Mouse (Mus musculus) left cerebral cortex, adult 11 months (tissue): ENCODE results near the gene Cpd.

Experiments
- DNase-seq: peaks from one replicate; pipeline ENCODE4 v3.0.0; 2022; ENCODE audit warnings: low spot score

The Cpd gene

DNA sequence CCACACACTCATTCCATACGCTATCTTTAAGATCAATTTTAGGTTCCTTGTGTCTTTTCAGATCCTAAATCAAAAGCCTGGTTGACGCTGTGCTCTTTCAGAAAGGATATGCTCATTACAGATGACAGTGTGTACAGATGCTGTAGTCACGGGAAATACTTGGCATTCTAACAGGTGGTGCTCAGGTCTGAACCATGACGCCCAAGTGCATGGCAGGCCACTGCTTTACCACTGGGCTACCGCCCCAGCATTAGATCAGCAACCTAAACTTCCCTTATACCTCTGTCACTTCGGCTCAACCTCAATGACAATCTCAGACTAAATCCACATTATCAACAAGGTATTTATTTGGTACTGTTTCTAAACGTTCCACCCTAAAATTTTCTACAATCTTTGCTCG lies 71.3 kb downstream of the Cpd start:
- no peak for DNase-seq

DNA sequence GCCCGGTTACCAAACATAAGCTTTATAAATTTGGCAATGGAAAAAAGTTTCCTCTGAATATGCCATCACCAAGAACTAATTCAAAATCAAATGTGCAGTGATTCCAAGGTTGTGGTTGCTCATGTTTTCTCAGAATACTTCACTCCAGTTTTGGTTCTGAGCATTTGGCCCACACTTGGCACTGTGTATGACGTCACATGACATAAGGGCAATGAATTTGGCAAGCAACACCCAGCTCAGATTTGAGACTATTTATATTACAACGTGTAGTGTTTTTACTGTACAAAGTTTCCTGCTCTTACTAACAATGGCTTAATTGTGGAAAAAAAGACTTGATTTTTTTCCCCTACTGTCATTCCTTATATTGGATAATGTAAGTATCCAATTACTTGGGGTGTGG lies 73.0 kb downstream of the Cpd start:
- no peak for DNase-seq

DNA sequence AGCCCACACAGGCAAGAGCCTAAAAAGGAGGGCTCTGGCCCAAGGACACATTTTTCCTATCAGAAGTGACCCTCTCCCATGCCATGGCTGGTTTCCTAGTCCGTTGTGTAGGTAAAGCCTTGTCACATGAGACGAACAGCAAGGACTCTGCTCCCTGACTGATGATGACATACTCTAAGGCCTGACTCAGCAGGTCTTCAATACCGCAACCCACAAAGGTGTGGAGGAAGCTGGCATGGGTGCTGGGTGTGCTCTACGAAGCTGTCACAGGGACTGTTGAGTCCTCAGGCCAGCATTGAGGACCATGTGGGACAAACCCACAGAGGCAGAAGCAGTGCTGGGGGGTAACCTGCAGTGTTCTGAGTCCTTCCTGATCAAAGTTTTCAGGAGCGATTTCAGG lies 76.3 kb downstream of the Cpd start:
- no peak for DNase-seq

DNA sequence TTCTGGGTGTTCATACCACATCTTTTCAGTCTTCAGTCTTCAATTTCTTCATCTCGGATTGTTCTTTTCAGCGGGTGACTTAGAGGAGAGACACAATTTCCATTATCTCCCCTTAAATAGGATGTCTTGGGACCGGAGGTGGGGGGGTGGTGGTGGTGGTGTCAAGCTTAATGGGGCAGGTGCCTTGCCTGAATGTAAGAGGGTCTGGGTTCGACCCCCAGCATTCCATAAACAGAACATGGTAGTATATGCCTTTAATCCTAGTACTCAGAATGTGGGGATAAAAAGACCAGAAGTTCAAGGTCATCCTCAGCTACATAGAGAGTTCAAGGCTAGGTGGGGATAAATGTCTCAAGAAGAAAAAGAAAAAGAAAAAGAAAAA lies 83.1 kb downstream of the Cpd start:
- DNase-seq: no peak

DNA sequence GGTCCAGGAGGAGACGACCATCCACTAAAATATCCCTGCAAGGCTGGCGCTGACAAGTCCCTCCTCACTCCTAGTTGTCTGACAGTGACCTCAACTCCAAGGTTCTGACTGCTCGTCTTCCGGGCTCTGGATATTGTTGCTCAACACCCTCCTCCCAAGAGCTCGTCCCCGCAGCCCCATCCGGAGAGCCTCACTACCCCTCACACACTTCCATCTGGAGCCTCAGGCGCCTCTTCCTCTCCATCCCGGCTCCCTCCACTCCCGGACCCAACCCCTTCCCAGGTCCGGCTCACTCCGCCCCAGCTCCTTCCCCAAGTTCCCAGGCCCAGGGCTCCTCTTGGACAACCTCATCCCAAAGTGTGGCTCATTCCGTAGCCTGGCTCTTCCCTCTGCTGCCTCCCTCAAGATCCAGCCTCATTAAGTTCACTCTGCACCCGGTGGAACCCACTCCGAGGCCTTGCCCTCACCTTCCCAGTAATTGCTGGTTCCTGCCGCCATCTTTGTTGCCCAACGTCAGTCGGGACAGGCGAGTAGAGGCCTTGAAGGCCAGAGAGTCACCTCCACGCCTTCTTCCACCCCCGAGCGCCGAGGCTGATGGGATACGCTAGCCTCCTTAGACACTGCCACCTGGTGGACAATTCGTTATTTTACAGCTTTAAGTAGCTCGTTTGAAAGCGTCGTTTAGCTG lies 83.6 kb downstream of the Cpd start, which contains the start of gene Gosr1:
Gene Gosr1, minus strand, starts transcription at position 527 of the 688 bp plus-strand sequence.
- DNase-seq: peak; percentile 89

DNA sequence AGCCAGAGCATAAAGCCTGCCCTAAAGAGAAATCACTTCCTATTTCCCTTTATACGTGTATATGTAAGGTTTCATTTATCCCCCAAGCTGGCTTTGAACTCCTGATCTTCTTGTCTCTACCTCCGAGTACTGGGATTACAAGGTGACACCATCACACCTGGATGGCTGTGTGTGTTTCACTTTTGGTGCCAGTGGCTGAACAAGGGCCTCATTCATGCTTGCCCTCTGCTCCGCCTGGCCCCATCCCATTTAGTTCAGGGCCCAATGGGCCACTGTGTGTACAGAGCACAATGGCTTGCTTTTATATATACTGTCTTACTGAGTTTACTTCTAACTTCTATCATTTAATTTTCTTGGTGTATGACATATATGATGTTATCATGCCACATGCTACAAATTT lies 94.5 kb downstream of the Cpd start:
- DNase-seq: no peak

DNA sequence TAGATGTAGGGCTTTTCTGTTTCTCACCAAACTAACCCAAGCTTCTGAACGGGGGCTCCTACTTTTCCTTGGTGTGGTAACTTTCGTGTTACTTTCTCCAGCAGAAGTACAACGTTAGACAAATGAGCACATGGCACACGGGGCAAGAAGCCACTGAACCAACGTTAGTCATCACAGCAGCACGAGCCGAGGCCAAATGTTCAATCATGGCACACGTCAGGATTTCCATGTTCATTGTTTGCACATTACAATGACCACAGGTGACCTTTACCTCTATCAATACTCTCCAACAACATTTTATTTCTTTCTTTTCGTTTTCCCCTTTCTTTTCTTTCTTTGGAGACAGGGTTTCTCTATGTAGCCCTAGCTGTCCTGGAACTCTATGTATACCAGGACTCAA lies 98.0 kb downstream of the Cpd start:
- DNase-seq: no peak

DNA sequence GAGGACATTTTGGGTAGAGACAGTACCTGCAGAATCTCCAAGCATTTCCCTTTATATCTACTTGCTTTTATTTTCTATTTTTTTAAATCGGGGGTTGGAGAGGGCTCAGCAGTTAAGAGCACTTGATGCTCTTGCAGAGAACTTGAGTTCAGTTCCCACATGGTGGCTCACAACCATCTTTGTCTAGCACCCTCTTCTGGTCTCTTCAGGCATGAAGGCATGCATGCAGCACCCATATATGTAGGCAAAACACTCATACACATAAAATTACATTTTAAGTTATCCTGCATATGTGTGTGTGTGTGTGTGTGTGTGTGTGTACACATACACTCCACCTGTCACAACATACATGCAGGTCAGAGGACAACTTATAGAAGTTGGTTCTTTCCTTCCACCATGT lies 100.9 kb downstream of the Cpd start:
- DNase-seq: no peak

DNA sequence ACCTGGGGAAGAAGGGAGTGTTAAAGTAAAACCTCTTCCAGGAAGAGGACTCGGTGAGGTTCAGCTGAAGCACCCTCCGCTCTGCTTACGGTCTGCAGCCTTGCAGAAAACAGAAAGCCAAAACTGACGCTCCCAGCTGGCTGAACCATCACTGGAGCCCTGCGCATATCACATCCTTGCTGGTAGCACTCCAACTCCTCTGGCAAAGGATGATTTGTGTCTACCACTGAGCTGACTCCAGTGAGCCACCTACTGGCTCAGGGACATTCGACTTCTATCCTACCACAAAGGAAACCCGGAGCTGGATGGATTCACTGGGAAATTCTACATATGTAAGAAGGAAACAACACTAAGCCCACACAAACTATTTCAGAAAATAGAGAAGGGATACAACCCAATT lies 102.3 kb downstream of the Cpd start:
- DNase-seq: peak; percentile 39

DNA sequence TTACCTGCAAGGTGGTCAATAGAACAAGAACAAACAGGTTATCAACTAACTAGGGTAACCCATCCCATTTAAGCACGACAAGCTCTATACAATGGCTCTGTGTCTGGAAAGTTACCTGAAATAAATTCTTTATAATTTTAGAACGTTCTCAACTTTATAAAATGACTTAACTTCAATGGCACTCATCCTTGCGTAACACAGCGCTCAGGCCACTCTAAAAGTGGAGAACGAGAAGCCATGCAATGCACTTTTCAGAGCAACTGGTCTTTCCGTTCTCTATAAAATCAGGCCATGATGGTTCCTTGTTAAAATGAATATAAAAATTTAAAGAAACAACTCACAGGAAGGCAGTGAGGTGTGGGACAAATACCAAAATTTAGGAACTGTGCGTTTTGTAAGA lies 104.3 kb downstream of the Cpd start:
- DNase-seq: no peak

DNA sequence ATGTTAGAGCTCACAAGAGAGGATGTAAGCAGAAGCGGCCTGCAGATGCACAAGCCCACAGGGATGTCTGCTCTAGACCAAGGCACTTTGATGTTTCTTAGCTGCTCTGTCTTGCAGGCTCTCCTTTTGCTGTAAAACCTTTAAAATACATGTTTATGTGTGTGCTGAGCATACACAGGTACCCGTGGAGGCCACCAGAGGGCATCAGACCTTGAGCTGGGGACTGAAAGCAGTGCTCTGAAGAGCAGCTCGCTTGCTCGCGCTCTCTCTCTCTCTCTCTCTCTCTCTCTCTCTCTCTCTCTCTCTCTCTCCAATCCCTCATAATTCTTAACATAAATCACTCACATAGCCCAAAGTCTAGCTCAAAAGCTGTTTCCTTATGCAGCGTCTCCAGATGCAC lies 107.7 kb downstream of the Cpd start:
- DNase-seq: no peak

DNA sequence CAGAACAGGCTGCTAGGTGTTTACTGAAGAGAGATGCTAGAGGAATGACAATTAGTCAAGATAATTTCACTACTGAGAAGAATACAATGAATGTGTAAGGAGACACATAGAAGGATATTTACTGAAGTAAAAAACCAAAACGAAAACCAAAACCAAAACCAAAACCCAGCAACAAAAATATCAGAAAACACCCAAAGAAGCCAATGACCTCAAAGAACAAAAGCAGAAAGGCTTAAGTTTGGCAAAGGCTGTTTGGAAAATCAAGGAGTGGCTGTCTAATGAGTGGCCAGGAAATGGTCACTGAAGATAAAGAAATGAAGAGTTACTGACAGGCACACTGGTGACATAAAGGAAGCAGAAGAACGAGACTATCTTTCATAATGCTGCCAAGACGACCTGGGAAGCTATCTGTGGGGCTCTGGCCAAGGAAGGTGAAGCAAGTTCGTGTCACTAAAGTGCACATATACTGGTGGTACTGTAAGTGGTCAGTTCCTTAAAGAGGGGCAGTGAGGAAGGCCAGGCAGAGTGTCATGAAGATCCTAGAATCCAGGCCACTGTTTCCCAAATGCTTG lies 111.0 kb downstream of the Cpd start:
- DNase-seq: no peak

DNA sequence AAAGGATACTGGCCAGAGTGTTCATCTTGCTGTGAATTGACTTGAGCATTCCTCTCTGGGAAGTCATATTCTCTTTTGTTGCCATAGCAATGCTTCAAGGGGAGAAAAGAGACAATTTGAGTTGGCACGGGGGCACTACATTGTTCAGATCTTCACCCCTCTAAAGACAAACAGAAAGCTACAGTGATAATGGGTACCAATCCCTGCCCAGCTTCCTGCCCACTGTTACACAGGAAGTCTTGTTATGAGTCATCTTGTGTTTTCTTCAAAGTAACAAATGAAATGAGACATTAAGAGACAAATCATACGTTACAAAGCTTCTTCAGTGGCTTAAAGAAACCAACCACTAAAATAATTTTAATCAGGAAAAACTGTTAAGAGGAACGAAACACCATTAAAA lies 112.3 kb downstream of the Cpd start:
- no peak for DNase-seq

DNA sequence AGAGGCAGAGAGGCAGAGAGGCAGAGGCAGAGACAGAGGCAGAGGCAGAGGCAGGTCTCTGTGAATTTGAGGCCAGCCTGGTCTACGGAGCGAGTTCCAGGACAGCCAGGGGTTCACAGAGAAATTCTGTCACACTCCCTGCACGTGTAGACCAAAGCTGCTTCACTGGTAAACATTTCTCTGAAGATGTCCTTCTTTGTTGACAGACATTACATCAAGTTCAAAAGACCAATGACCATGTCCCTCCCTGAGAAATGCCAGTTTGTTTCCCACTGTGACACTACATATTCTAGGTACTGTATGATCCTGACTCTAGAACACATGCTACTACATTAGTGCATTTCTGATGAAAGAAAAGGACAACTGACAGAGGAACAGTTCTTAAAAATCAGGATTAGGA lies 116.2 kb downstream of the Cpd start:
- DNase-seq: no peak
